Mouse (Mus musculus): Measurements from ENCODE around the gene Trpm8. TPM values are rescaled to one million over a fixed set of nuclear protein-coding genes. Genes with fewer than 3 reads are reported as not detected.

Gene Trpm8
- polyA plus RNA-seq (2016; fragmentation: Nextera tagmentation; extraction: Ambion mirVana), result 0.05 TPM in 1 of 2 replicates, not detected in the other

DNA sequence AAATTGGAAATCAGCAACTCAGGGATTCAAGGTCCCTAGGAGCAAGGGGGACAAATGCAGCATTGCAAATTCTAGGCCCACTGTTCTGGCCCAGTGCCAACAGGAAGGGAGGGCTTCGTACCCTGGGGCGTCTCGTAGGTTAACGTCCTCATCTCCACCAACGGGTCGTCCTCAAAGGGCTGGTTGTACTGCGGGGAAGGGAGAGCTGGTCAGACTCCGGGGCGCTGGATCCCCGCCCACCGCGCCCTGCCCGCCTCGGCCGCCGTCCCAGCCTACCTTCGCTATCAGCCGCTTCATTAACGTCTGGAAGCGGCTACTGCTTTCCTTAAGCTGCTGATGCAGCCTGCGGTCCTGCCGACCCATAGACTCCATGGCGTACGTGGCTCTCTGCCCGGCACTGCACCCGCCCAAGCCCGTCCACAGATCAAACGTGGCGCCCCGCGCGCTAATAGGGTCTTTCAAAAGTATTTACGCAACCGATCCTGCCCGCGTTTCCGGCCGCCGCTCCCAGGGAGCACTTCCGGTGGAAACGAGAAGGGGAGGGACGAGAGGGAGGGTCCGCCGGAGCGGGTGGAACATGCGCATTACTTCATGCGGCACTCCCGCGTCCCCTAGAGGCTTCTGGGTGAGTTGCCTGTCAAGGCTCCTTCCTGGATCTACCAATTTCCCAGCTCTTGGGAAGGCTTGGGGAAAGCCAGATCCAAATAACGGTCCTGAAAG lies at the start of gene Trpm8, which contains the start of gene Hjurp:
Gene Trpm8 (plus strand): TSS at position 564 of the 720 bp plus-strand sequence.
Gene Hjurp (minus strand): TSS at position 536 of the 720 bp plus-strand sequence.
- ATAC-seq (ENCODE audit: insufficient number of reproducible peaks, low FRiP score), result peak; percentile 94
- Histone ChIP-seq H3K27me3 (replicated peaks) (no peaks in the 10 kb centered on the region), H3K36me3 (peaks cover 34% of the 10 kb centered on the region), H3K9ac (peak within 1 kb of the TSS; percentile 80), H3K4me3 (peak within 1 kb of the TSS; percentile 54), H3K4me1 (replicated peaks) (peaks cover 23% of the 10 kb centered on the region), H3K27ac (ENCODE audit: poor library complexity, severe bottlenecking) (peak within 1 kb of the TSS; percentile 83), H3K9me3 (replicated peaks) (peaks cover 4% of the 10 kb centered on the region; the same call in 1 of the 2 replicates), H3K4me2 (peak within 1 kb of the TSS; percentile 63)
- under 1% methylated on average over 50 of the region's 50 CpGs for WGBS

DNA sequence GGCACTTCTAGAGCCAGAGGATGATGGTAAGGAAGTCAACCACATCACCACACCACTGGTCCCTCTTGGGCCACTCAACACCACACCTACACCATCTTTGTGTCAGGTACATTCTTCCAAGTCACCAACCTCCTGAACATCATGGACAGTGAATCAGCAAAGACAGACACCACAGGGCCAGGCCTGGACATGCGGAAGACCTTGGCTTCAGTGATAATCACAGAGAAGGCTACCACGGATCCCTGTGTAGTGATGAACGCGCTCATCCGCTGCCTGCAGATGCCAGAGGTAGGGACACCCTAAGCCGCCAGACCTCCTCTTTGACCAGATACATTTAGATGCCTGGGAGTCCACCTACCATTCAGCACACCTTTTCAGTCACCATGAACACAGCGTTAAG lies 49.3 kb upstream of the Trpm8 start:
- Histone ChIP-seq H3K27me3 (replicated peaks) (no peaks in the 10 kb centered on the region), H3K4me3 (no peak overlapping the region), H3K4me1 (replicated peaks) (no peaks in the 10 kb centered on the region), H3K27ac (ENCODE audit: poor library complexity, severe bottlenecking) (no peak overlapping the region), H3K4me2 (no peak overlapping the region), H3K36me3 (no peaks in the 10 kb centered on the region), H3K9me3 (replicated peaks) (peaks cover 76% of the 10 kb centered on the region), H3K9ac (no peak overlapping the region)
- WGBS, result 62% methylated on average over 7 of the region's 7 CpGs
- no peak for ATAC-seq (ENCODE audit: insufficient number of reproducible peaks, low FRiP score)

DNA sequence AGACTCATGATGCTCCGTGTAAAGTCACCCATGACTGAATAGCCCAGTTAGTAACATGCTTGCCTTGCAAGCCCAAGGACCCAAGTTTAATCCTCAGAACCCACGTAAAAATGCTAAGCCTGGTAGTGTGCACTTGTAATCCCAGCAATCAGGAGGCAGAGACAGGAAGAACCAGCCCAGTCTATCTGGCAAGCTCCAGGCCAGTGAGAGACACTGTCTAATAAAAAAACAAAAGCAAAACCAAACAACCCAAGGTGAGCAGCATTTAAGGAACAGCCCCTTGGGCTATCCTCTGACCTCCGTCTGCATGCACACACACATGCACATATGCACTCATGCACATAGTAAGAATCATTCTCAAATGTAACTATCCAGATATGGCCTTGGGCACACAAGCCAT lies 47.9 kb upstream of the Trpm8 start:
- no peak overlapping the region for H3K4me2 ChIP-seq
- H3K36me3 ChIP-seq, result no peaks in the 10 kb centered on the region
- no peaks in the 10 kb centered on the region for H3K27me3 ChIP-seq (replicated peaks)
- no peaks in the 10 kb centered on the region for H3K4me1 ChIP-seq (replicated peaks)
- no peak overlapping the region for H3K4me3 ChIP-seq
- no peak overlapping the region for H3K27ac ChIP-seq (ENCODE audit: poor library complexity, severe bottlenecking)
- H3K9me3 ChIP-seq (replicated peaks), result peaks cover 91% of the 10 kb centered on the region
- 69% methylated on average over 3 of the region's 3 CpGs for WGBS
- H3K9ac ChIP-seq, result no peak overlapping the region
- no peak for ATAC-seq (ENCODE audit: insufficient number of reproducible peaks, low FRiP score)

DNA sequence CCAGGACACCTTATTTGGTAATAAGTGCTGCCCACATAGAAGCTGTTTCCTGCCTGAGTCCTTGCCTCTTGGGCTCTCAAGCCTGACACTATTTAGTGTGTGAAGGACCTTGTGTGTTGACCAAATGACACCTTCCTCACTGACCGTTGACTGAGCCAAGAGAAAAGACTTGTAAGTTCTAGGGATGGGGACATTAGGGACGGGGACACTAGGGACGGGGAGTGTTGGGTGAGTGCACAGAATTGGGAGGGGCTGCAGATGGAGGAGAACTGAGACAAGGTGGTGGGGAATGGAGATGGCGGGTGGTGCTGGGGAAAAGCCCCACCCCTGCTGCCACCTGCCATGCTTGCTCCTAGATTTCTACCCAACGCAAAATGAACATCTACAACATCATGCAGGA lies 47.5 kb upstream of the Trpm8 start:
- WGBS, result 72% methylated on average over 5 of the region's 5 CpGs

DNA sequence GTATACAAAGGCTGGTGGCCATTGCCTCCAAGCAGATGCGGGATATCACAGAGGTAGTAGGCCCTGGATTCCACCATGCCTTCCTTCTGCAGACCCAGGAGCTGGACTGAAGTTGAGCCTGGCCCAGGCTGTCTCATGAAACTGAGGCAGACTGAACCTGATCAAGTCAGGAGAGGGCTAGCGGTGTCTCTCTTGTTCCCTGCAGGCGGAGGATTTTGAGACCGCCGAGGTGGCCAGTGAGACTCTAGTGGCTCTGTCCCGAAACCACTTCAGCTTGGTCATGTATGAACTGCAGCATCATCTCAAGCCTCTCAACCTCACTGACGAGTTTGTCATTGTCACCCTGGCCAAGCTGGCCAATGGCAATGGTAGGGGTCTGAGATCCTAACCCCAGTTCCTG lies 47.0 kb upstream of the Trpm8 start:
- no peaks in the 10 kb centered on the region for H3K36me3 ChIP-seq
- H3K27me3 ChIP-seq (replicated peaks), result no peaks in the 10 kb centered on the region
- no peak for ATAC-seq (ENCODE audit: insufficient number of reproducible peaks, low FRiP score)
- H3K4me2 ChIP-seq, result no peak overlapping the region
- H3K4me3 ChIP-seq, result no peak overlapping the region
- H3K9me3 ChIP-seq (replicated peaks), result peaks cover 97% of the 10 kb centered on the region
- no peaks in the 10 kb centered on the region for H3K4me1 ChIP-seq (replicated peaks)
- 67% methylated on average over 7 of the region's 7 CpGs for WGBS
- no peak overlapping the region for H3K27ac ChIP-seq (ENCODE audit: poor library complexity, severe bottlenecking)
- no peak overlapping the region for H3K9ac ChIP-seq

More for the DNA sequence above, 47.5 kb upstream of the Trpm8 start:
- no peak overlapping the region for H3K9ac ChIP-seq
- no peak for ATAC-seq (ENCODE audit: insufficient number of reproducible peaks, low FRiP score)
- peaks cover 95% of the 10 kb centered on the region for H3K9me3 ChIP-seq (replicated peaks)
- H3K4me2 ChIP-seq, result no peak overlapping the region
- H3K27me3 ChIP-seq (replicated peaks), result no peaks in the 10 kb centered on the region
- H3K27ac ChIP-seq (ENCODE audit: poor library complexity, severe bottlenecking), result no peak overlapping the region
- no peak overlapping the region for H3K4me3 ChIP-seq
- no peaks in the 10 kb centered on the region for H3K36me3 ChIP-seq
- no peaks in the 10 kb centered on the region for H3K4me1 ChIP-seq (replicated peaks)

DNA sequence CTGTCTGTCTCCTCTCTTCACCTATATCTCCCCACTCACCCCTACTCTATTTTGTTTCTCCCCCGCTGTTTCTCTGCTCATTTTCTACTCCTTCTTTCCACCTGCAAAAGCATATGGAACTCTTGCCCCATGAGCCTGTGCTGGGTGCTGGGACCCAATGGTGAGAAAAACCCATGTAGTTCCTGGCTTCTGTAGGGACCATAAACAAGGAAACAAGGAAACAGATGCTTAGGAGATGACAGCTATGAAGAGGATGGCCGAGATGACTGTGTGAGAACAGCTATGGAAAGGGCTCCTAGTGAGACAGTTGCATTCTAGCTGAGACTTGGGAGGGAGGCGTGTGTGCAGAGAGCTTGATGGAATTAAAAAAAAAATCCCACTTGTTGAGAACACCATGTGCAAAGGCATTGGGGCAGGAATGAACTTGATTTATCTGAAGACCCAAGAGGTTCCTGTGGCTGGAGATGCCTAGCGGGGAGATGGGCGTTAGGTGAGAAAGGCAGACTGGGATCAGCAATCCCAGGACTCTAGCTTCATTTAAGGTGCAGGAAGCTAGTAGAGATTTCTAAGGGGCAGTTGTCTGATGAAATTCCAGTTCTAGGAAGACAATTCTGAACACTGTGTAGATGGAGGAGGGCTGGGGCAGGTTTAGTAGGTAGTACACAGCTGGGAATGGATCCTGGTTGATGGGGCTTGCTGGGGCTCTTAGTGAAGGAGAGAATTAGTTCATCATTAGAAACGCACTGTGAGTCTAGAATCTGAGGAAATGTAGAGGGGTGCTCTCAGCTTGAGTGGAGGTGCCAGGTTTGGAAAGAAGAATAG lies 46.3 kb upstream of the Trpm8 start:
- ATAC-seq (ENCODE audit: insufficient number of reproducible peaks, low FRiP score), result no peak
- WGBS, result 65% methylated on average over 6 of the region's 6 CpGs

DNA sequence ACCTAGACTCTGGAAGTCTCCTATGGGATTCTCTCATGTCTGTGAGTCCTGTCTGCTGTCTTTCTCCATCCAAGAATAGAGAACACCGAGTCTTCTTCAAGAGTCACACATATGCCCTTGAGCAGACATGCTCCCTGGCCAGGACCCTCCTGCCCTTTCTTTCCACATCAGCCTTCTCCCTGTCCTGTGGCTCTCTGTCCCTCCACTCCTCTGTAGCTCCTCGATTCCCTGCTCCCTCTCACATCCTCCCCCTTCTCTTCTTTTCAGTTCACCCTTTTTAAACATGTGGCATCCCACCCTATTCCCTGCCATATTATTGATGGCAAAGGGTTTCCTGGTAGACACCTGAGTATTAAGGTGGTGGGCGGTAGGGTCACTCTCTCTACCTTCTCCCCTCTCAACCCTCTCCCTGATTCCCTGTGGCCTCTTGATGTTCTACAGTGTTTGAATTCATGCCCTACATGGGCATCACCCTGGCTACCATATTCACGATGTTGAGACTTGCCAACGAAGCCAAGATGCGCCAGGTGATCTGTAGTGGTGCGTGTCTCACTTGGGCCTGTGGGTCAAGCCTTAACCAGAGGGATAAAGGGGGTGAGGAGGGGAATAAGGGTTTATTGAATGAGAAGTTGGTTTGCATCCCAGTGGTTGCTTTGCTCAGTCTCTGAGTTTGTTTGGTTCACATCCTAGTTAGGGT lies 45.5 kb upstream of the Trpm8 start:
- ATAC-seq (ENCODE audit: insufficient number of reproducible peaks, low FRiP score), result no peak
- Histone ChIP-seq H3K4me3 (no peak overlapping the region), H3K4me2 (no peak overlapping the region), H3K9ac (no peak overlapping the region), H3K36me3 (no peaks in the 10 kb centered on the region), H3K4me1 (replicated peaks) (no peaks in the 10 kb centered on the region), H3K9me3 (replicated peaks) (peaks cover 96% of the 10 kb centered on the region), H3K27me3 (replicated peaks) (no peaks in the 10 kb centered on the region), H3K27ac (ENCODE audit: poor library complexity, severe bottlenecking) (no peak overlapping the region)
- WGBS, result 59% methylated on average over 7 of the region's 7 CpGs

More for the DNA sequence above, 46.3 kb upstream of the Trpm8 start:
- no peak overlapping the region for H3K27ac ChIP-seq (ENCODE audit: poor library complexity, severe bottlenecking)
- no peak overlapping the region for H3K9ac ChIP-seq
- no peaks in the 10 kb centered on the region for H3K36me3 ChIP-seq
- H3K9me3 ChIP-seq (replicated peaks), result peaks cover 98% of the 10 kb centered on the region
- H3K27me3 ChIP-seq (replicated peaks), result no peaks in the 10 kb centered on the region
- H3K4me1 ChIP-seq (replicated peaks), result no peaks in the 10 kb centered on the region
- H3K4me2 ChIP-seq, result no peak overlapping the region
- no peak overlapping the region for H3K4me3 ChIP-seq

DNA sequence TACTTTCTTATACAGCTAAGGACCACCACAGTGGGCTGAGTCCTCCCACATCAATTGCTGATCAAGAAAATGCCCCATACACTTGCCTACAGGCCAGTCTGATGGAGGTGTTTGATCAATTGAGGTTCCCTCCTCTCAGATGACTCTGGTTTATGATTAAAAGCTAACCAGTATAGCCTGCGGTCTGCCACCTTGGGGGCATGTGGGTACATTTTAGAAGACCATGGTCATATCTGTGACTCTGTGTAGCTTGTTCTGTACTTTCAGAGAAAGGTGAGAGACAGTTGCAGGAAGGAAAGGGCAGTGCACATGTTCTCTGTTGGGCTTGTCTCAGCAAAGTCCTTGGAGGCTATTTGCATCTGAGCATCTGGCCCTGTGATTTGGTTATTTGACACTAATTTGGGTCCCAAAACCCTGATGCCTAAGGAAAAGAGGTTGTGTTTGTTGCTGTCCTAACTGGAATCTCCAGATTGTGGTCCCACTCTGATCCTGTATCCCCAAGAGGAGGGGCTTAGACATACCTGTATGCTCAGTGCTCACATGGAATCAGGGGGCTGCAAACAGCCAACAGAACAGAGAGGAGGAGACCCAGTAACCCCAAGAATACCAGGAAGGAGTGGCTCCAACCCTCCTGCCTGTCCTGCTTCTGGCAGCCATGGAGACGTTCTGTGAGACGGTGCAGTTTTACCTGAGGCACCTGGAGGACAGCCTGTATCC lies 44.6 kb upstream of the Trpm8 start:
- no peak overlapping the region for H3K9ac ChIP-seq
- H3K4me1 ChIP-seq (replicated peaks), result no peaks in the 10 kb centered on the region
- no peak overlapping the region for H3K27ac ChIP-seq (ENCODE audit: poor library complexity, severe bottlenecking)
- H3K9me3 ChIP-seq (replicated peaks), result peaks cover 97% of the 10 kb centered on the region
- ATAC-seq (ENCODE audit: insufficient number of reproducible peaks, low FRiP score), result no peak
- no peak overlapping the region for H3K4me3 ChIP-seq
- no peaks in the 10 kb centered on the region for H3K27me3 ChIP-seq (replicated peaks)
- WGBS, result 46% methylated on average over 3 of the region's 3 CpGs
- H3K36me3 ChIP-seq, result no peaks in the 10 kb centered on the region
- no peak overlapping the region for H3K4me2 ChIP-seq

DNA sequence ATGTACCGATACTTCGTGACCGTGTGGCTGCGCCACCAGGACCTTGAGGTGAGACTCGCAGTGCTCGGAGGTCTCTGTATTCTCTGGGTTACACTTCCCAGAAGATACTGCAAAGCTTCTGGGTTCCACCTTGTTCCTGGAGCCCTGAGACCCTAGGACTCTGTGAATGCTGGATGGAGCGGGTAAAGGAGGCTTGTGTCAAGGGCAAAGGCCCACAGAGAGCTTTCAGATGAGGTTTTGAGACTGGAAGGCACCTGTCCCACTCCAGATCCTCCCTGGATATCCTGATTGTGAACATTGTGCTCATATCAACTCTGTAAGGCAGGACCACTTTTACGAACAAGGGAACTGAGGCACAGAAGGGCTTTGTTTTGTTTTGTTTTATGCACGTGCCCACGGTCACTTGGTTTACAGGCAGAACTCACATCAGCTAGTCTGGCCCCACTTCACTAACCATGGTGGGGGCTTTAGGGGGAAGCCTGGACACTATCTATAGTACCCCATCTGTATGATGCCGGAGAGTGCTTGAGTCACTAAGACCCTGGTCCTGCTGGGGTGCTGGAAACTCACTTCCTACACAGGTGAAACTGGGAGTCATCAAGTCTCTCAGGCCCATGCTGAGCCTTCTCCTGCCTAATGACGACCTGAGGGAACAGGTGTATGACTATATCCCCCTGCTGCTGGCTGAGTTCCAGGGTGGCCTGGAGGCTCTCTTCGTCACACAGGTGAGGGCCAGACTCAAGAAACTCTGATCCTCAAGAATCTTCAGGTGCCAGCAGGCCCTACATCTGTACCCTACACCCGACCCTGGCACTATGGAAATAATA lies 43.8 kb upstream of the Trpm8 start:
- H3K27ac ChIP-seq (ENCODE audit: poor library complexity, severe bottlenecking), result no peak overlapping the region
- H3K4me1 ChIP-seq (replicated peaks), result no peaks in the 10 kb centered on the region
- H3K4me3 ChIP-seq, result no peak overlapping the region
- WGBS, result 59% methylated on average over 14 of the region's 14 CpGs
- H3K9ac ChIP-seq, result no peak overlapping the region
- H3K9me3 ChIP-seq (replicated peaks), result peaks cover 97% of the 10 kb centered on the region
- no peaks in the 10 kb centered on the region for H3K36me3 ChIP-seq
- H3K4me2 ChIP-seq, result no peak overlapping the region
- ATAC-seq (ENCODE audit: insufficient number of reproducible peaks, low FRiP score), result no peak
- H3K27me3 ChIP-seq (replicated peaks), result no peaks in the 10 kb centered on the region

DNA sequence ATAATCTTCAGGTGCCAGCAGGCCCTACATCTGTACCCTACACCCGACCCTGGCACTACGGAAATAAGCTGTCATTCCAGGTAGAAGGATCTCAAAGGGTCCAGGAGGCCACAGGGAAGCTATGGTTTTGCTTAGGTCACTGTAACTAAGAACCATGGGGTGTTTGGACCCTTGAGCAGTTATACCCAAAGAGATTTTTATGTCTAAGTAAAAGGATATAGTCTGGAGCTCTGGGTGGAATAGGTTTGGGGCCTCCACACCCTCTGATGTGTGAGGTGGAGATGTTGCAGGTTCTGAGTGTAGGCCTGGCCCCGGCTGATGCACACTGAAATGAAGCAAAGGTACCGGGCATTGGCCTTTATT lies 43.2 kb upstream of the Trpm8 start:
- H3K4me3 ChIP-seq, result no peak overlapping the region
- no peak for ATAC-seq (ENCODE audit: insufficient number of reproducible peaks, low FRiP score)
- no peaks in the 10 kb centered on the region for H3K27me3 ChIP-seq (replicated peaks)
- no peak overlapping the region for H3K4me2 ChIP-seq
- H3K36me3 ChIP-seq, result no peaks in the 10 kb centered on the region
- H3K4me1 ChIP-seq (replicated peaks), result no peaks in the 10 kb centered on the region
- H3K9me3 ChIP-seq (replicated peaks), result peaks cover 97% of the 10 kb centered on the region
- H3K27ac ChIP-seq (ENCODE audit: poor library complexity, severe bottlenecking), result no peak overlapping the region
- H3K9ac ChIP-seq, result no peak overlapping the region
- 57% methylated on average over 4 of the region's 4 CpGs for WGBS
